Mouse (Mus musculus): ENCODE measurements around the gene Scnm1.

Gene Scnm1

GRCm38 (mm10) chr3:95133680-95134101 is at the start of gene Scnm1, which contains the start of gene Lysmd1:
TSS of gene Scnm1 (minus strand) at chr3:95134011.
TSS of gene Lysmd1 (plus strand) at chr3:95134088.
- peak; percentile 89 for ATAC-seq (ENCODE audit: insufficient number of reproducible peaks, low FRiP score, low TSS enrichment)

DNA sequence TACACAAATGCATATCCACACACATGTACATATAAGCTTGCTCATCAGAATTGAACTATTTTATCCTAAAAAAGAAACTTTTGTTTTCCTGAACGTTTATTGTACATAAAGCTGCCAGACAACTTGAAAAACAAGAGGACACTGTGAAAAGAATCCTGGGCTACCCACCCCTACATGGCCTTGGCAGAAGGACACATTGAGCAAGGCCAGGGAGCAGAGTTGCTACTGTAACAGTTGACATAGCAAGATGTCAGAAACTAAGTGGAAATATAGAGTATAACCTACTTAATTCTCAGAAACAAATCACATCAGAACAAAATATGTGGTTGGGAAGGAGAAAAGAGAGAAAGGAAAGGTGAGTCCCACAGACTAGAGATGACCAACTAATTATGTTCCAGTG is 48.0 kb upstream of the Scnm1 start:
- no peak for ATAC-seq (ENCODE audit: insufficient number of reproducible peaks, low FRiP score, low TSS enrichment)

GRCm38 (mm10) chr3:95179890-95180289 is 46.1 kb upstream of the Scnm1 start:
- no peak for ATAC-seq (ENCODE audit: insufficient number of reproducible peaks, low FRiP score, low TSS enrichment)

DNA sequence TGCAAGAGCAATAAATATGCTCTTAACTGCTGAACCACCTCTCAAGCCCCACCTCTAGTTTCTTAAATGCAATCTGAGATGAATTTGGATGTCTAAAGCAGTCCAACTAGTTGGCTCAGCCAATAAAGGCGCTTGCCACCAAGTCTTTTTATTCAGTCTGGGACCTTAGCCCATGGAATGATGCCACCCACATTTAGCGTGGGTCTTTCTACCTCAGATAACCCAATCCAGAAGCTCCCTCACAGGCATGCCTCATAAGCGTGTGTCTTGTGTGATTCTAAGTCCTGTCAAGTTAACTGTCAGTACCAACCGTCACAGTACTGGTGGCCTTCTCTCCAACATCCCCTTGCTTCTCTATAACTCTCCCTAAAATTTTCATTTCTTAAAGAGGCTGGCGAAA is 45.1 kb upstream of the Scnm1 start:
- no peak for ATAC-seq (ENCODE audit: insufficient number of reproducible peaks, low FRiP score, low TSS enrichment)

GRCm38 (mm10) chr3:95177583-95177982 is 43.8 kb upstream of the Scnm1 start:
- ATAC-seq (ENCODE audit: insufficient number of reproducible peaks, low FRiP score, low TSS enrichment), result no peak

DNA sequence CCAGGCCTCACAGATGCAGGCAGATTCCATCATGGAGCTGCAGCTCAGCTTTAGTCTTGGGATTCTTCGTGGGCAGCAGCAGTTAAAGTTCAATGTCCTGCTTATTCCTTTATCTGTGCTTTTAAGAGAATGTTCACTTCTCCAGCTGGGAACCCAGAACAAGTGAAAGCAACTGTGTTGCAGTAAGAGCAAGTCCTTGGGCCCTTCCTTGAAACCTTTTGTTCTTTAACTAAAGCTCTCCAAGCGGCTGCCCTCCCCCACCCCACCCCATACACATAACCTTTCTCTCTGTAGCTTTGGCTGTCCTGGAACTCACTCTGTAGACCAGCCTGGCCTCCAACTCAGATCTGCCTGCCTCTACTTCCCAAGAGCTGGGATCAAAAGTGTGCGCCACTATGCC is 42.7 kb upstream of the Scnm1 start:
- ATAC-seq (ENCODE audit: insufficient number of reproducible peaks, low FRiP score, low TSS enrichment), result no peak

DNA sequence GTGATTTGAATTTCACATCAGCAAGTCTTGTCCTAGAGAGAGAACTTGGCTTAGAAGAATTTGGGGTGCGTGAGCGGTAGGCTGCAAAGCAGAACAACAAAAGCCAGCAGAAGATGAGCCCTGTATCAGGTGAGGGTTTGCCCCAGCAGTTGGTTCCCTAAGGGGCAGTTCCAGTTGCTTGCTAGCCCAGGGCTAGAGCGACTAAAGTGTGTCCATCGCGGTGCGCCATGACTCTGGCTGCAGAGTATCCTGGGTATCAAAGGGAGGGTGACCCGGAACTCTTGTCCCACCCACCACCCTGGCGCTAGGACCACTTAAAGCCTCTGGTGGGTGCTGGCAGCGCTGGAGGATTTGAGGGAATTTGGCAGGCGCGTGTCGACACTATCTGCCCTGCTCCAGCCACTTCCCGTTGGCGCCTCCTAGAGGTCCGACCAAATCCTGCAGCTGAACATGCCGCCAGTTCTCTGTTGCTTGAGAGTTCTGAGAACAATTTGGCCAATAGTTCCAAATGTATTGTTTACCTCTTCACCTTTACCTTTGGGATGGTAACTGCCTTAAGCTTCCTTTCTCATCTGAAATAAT is 40.3 kb upstream of the Scnm1 start:
- 0 out of 2 replicates have a peak, but pooled peaks have one; percentile 49 for ATAC-seq (ENCODE audit: insufficient number of reproducible peaks, low FRiP score, low TSS enrichment)

DNA sequence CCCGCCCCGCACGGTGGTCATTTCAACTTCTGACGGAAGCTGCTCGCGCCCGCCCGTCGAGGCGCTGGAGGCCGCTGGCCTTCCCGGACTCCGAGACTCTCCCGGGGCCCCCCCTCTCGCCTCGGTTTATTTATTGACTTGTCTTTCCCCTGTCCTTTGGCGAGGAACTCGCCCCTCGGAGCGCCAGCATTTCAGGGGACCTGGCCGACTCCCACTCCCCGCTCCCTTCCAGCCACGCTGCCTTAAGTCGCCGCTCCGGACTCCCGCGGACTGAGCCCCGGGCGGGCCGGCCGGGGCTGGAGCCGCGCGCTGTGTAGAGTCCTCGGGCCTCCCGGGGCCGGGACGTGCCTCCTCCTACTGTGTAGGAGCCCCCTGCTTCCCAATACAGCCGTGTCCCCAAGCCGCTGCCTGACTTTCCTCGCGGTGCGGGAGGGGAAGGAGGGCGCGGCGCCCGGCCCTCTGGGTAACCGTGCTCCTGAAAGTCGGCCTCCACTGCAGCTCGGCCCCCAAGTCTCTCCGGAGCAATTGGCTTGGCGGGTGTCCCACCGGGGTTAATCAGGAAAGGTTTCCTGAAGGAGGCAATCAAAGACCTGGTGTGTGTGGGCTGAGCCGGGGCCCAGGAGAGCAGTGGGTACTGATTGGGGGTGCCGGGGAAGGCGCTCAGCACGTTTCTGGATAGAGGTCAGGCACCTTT is 39.6 kb upstream of the Scnm1 start:
- ATAC-seq (ENCODE audit: insufficient number of reproducible peaks, low FRiP score, low TSS enrichment), result no peak

- ATAC-seq (ENCODE audit: insufficient number of reproducible peaks, low FRiP score, low TSS enrichment), result no peak
Observed at GRCm38 (mm10) chr3:95172526-95173255, 38.9 kb upstream of the Scnm1 start.

- ATAC-seq (ENCODE audit: insufficient number of reproducible peaks, low FRiP score, low TSS enrichment), result no peak
Observed at GRCm38 (mm10) chr3:95171105-95171504, 37.3 kb upstream of the Scnm1 start.

- no peak for ATAC-seq (ENCODE audit: insufficient number of reproducible peaks, low FRiP score, low TSS enrichment)
Observed at GRCm38 (mm10) chr3:95169996-95170395, 36.2 kb upstream of the Scnm1 start.

DNA sequence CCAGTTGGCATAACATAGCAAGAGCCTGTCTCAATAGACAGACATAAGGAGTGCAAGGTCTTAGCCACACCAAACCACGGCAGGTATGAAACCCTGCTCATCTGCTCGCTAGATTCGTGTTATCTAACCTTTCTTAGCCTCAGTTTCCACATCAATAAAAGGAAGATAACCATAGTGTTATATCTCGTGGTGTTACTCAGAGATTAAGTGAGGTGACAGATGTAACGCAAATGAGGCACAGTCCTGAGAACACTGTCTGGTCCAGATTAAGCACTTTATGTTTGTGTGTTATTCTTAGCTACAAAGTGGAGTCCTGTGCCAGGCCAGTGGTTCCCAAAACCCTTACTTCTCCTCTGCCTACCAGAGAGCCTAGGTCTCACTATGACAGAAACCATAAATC is 31.0 kb upstream of the Scnm1 start:
- no peak for ATAC-seq (ENCODE audit: insufficient number of reproducible peaks, low FRiP score, low TSS enrichment)

GRCm38 (mm10) chr3:95164256-95164550 is 30.4 kb upstream of the Scnm1 start:
- ATAC-seq (ENCODE audit: insufficient number of reproducible peaks, low FRiP score, low TSS enrichment), result no peak

DNA sequence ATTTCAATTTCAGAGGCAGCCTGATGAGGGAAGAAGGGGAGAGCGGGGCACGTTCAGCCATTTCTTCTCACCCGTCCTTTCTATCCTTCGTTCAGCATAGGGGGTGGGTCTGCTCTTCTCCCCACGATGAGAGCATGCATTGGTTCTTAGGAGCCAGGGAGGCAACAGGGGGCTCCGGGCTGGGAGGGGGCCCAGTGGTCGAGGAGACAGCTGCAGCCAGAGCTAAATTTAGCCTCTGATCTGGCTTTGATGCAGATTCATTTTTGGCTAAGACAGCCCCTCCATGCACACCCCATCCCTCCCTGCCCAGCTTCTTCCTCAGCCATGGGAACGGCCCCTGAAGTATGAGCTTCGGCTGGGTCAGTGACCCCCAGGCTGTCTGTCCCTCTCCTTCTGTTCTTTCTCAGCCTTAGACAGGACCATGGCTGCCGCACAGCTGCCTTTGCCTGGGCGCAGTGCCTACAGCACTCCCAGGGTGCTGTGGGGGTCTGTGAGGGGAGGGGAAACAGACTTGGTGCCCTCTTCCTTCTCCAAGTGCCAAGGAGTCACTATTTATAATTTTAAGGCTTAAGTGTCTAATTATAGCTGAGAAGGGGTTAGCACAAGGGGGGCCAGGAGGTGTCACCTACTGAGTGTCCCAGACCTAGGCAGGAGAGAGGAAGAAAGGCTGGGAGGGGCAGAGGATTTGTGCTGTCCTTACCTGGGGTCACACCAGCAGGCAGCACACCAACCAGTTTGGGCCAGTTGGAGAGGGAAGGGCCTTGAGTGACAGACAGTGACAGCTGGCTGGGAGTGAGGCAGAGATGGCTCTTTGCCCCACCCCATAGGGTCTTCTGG is 29.8 kb upstream of the Scnm1 start:
- ATAC-seq (ENCODE audit: insufficient number of reproducible peaks, low FRiP score, low TSS enrichment), result no peak

GRCm38 (mm10) chr3:95162345-95162628 is 28.5 kb upstream of the Scnm1 start:
- ATAC-seq (ENCODE audit: insufficient number of reproducible peaks, low FRiP score, low TSS enrichment), result no peak

GRCm38 (mm10) chr3:95161618-95162344 is 28.0 kb upstream of the Scnm1 start:
- no peak for ATAC-seq (ENCODE audit: insufficient number of reproducible peaks, low FRiP score, low TSS enrichment)

DNA sequence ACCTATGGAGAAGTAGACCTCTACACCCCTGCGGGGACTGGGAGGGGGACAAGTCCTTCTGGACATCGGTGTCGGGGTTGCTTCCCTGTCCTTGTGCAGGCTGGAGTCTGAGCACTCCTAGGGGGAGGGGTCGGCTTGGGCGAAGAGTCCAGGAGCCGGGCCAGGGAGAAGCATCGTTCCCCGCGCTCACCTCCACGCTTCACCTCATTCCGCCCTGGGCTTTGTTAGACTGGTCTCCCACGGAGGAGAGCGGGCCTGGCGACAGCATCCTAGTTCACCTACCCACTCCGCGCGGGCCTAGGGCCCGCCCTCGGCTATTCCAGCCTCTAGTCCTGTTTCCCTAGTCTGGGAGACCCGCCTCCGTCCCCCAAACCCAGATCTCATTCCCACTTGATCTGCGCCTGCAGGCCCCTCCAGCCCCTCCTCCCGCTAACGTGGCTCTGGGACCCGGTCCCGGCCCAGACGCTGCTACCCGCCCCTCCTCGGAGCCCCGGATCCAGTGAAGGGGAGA is 27.3 kb upstream of the Scnm1 start:
- 0 out of 2 replicates have a peak, but pooled peaks have one; percentile 1 for ATAC-seq (ENCODE audit: insufficient number of reproducible peaks, low FRiP score, low TSS enrichment)

DNA sequence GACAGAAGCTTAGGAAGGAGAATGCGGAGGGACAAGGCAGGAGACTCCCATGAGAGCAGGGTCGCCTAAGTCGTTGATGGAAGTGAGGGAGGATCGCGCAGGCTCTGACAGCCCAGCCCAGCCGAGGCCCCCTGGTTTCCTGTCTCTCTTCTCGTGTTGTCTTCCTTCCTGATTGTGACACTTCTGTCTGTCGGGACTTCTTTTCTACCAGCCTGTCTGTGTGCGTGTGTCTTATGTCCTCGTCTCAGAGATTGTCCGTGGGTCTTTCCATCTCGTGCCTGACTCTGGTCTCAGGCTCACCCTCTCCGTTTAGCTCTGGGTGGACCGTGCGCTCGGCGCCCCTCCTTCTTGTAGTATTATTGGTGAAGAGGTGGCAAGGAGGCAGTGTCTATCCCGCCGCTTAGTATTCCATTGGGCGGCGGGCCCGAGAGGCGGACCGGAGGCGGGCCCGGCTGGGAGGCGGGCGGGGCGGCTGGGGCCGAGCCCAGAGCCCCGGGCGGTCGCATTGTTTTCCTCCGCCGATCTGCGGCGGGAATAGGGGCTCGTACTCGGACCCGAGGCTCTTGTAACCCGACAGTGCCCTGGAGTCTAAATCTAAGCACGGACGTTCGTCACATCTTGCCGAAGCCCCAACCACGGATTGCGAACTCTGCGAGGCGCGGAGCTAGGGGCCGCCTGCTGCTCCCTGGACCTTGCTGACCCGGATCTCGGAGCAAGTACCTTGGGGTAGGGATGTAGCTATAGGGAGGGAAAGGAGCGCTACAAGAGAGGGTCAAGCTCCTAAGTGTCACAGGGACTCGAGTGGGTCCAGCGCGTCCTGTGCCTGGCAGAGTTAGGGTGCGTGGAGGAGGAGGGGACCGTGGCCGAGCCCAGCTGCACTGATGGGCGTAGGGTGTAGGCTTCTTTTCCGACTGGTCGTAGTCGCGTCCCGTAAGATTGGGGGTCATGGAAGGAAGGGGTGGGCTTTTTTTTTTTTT is 26.5 kb upstream of the Scnm1 start, which contains the start of gene Sema6c:
TSS of gene Sema6c (plus strand) at position 471 of the 977 bp plus-strand sequence.
- peak; percentile 98 for ATAC-seq (ENCODE audit: insufficient number of reproducible peaks, low FRiP score, low TSS enrichment)

- no peak for ATAC-seq (ENCODE audit: insufficient number of reproducible peaks, low FRiP score, low TSS enrichment)
Observed at GRCm38 (mm10) chr3:95159511-95159986, 25.7 kb upstream of the Scnm1 start.
